Mouse (Mus musculus): ENCODE measurements at regions not wholly inside any gene's neighbourhood (a gene's known extent, or its start where the extent isn't known, plus 50 kb on each side); places are given as distances from the start of the nearest gene placed in this dataset.

- DNase-seq (ENCODE audit: low spot score) = no peak
These were observed 122.4 kb downstream of the Wnt5a start for GRCm38 (mm10) chr14:28626951-28627350.

GRCm38 (mm10) chr14:28635175-28635574 lies 130.6 kb downstream of the Wnt5a start:
- no peak for DNase-seq (ENCODE audit: low spot score)

- DNase-seq (ENCODE audit: low spot score) = no peak
These were observed 134.5 kb downstream of the Wnt5a start for GRCm38 (mm10) chr14:28639056-28639455.

- no peak for DNase-seq (ENCODE audit: low spot score)
These were observed 141.3 kb downstream of the Wnt5a start for GRCm38 (mm10) chr14:28645807-28646206.

- DNase-seq (ENCODE audit: low spot score) = no peak
These were observed 144.9 kb downstream of the Wnt5a start for GRCm38 (mm10) chr14:28649411-28649810.

- DNase-seq (ENCODE audit: low spot score) = no peak
These were observed 148.7 kb downstream of the Wnt5a start for GRCm38 (mm10) chr14:28653059-28653930.

- no peak for DNase-seq (ENCODE audit: low spot score)
These were observed 152.7 kb downstream of the Wnt5a start for GRCm38 (mm10) chr14:28657216-28657615.

GRCm38 (mm10) chr14:28660872-28661588 lies 156.5 kb downstream of the Wnt5a start:
- no peak for DNase-seq (ENCODE audit: low spot score)

GRCm38 (mm10) chr14:28663316-28663715 lies 158.8 kb downstream of the Wnt5a start:
- DNase-seq (ENCODE audit: low spot score) = no peak

- DNase-seq (ENCODE audit: low spot score) = peak; percentile 18
These were observed 159.6 kb downstream of the Wnt5a start for GRCm38 (mm10) chr14:28664121-28664520.

- peak; percentile 16 for DNase-seq (ENCODE audit: low spot score)
These were observed 170.9 kb downstream of the Wnt5a start for GRCm38 (mm10) chr14:28675476-28675875.

- no peak for DNase-seq (ENCODE audit: low spot score)
These were observed 195.2 kb downstream of the Wnt5a start for GRCm38 (mm10) chr14:28699780-28700179.

GRCm38 (mm10) chr14:28704729-28705128 lies 200.2 kb downstream of the Wnt5a start:
- DNase-seq (ENCODE audit: low spot score) = no peak

- no peak for DNase-seq (ENCODE audit: low spot score)
These were observed 210.0 kb downstream of the Wnt5a start for GRCm38 (mm10) chr14:28714598-28714997.

GRCm38 (mm10) chr14:28720545-28720944 lies 216.0 kb downstream of the Wnt5a start:
- no peak for DNase-seq (ENCODE audit: low spot score)

GRCm38 (mm10) chr14:28725666-28726065 lies 221.1 kb downstream of the Wnt5a start:
- DNase-seq (ENCODE audit: low spot score) = no peak

GRCm38 (mm10) chr14:28733496-28733895 lies 228.9 kb downstream of the Wnt5a start:
- DNase-seq (ENCODE audit: low spot score) = no peak

- DNase-seq (ENCODE audit: low spot score) = no peak
These were observed 230.9 kb downstream of the Wnt5a start for GRCm38 (mm10) chr14:28735446-28735845.

- no peak for DNase-seq (ENCODE audit: low spot score)
These were observed 235.5 kb downstream of the Wnt5a start for GRCm38 (mm10) chr14:28740076-28740475.

GRCm38 (mm10) chr14:28741418-28741817 lies 236.9 kb downstream of the Wnt5a start:
- DNase-seq (ENCODE audit: low spot score) = no peak

- no peak for DNase-seq (ENCODE audit: low spot score)
These were observed 239.1 kb downstream of the Wnt5a start for GRCm38 (mm10) chr14:28743673-28744072.

GRCm38 (mm10) chr14:28750301-28750700 lies 245.8 kb downstream of the Wnt5a start:
- DNase-seq (ENCODE audit: low spot score) = no peak

GRCm38 (mm10) chr14:28765201-28765600 lies 252.8 kb upstream of the Lrtm1 start:
- DNase-seq (ENCODE audit: low spot score) = no peak

All from embryo, embryonic 10.5 days (tissue).